Mouse (Mus musculus) T-helper 2 cell (primary cell): Measurements from ENCODE around the gene Fam209.

Experiments
- in situ Hi-C: fragments of 300-600 bp; cut with MboI, MseI; formaldehyde crosslinking; loops from one replicate; pipeline ENCODE4 v1.15.1; 2025; ENCODE audit warnings: high pct_unique_total_duplicates

The Fam209 gene

DNA sequence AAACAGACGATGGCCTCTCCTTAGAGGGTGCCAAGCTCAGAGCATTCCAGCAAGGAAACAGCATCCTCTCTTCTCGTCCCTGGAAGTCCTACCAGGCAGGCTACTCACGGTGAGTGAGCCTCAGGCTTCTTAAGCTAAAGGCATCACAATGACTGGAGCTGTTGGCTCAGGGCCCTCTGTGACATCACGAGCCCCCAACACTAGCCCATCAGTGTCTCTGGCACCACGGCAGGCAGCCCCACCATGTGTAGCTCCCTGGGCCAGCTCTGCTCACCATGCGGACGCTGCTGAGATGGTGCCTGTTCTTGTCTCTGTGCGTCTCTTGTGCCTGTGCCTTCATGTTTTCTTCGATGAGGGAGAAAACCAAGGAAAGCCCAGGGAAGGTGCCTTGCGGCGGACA lies at the start of gene Fam209:
Gene Fam209 (plus strand): TSS at position 203 of the 400 bp plus-strand sequence.
- in situ Hi-C loops, result no loop called here

DNA sequence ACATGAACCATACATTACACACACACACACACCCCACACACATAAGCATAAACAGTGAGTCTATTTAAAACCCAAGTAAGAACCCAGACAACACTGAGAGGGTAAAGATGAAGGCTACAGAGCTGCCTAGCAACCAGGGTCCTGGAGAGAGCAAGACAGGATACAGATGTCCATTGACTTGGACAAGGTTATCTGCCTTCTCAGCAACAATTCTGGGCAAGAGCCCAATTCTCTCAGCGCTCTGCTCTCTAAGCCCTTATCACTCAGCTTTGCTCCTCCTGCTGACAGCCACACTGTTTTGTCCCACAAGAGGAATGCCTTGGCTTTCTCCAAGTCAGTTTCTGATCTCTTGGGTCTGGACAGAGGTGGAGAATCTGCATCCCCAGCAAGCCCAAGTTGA lies 41.7 kb upstream of the Fam209 start:
- in situ Hi-C loops, result loop anchor here (5.0 to 25.0 kb wide), 2 partner anchors 1217 to 1307 kb away; partner anchors contain the start of gene Vapb

DNA sequence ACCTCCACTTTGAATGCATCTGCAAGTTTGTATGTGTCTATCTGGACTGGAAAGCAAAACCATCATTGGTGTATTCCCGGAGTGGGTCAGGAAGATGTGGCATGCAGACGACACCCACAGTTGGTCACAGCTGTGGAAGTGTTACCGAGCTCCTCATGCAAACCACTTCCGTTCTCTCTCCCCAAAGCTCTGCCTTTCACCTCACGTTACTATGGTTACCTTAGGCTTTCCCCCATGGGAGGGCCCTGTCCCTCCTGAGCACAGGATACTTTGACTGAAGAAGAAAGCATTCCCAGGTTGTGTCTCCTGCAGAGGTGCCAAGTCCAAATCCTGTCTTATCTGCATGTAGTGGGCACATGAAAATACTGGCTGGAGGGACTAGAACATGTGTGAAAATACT lies 38.6 kb upstream of the Fam209 start:
- in situ Hi-C loops, result loop anchor here (5.0 to 25.0 kb wide), 2 partner anchors 1214 to 1304 kb away; partner anchors contain the start of gene Vapb

DNA sequence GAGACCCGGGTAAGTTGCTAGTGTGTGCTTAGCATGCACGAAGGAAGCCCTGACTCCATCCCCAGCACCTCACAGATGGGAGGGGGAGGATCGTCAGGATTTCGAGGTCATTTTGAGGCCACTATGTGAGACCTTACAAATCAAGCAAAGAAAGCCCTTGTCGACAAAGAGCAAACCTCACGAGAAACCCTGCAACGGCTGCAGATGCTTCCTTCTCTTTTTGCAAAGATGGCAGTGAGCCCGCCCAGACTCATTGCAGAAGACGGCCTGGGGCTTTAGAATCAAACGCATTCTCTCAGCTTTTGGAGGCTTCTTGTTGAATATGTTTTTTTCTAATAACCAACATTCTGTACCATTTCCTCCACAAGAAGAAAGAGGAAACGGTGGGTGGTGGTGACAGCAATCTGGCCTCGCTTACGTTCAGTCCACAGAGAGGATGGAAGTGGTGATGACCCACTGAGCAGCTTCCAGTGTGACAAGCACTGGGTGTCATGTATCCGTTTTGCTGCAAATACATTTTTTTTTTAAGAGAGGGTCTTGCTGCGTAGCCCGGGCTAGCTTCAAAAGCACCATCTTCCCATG lies 34.9 kb upstream of the Fam209 start:
- in situ Hi-C loops, result loop anchor here (5.0 to 25.0 kb wide), 2 partner anchors 35 to 1300 kb away; partner anchors contain the start of gene Vapb

DNA sequence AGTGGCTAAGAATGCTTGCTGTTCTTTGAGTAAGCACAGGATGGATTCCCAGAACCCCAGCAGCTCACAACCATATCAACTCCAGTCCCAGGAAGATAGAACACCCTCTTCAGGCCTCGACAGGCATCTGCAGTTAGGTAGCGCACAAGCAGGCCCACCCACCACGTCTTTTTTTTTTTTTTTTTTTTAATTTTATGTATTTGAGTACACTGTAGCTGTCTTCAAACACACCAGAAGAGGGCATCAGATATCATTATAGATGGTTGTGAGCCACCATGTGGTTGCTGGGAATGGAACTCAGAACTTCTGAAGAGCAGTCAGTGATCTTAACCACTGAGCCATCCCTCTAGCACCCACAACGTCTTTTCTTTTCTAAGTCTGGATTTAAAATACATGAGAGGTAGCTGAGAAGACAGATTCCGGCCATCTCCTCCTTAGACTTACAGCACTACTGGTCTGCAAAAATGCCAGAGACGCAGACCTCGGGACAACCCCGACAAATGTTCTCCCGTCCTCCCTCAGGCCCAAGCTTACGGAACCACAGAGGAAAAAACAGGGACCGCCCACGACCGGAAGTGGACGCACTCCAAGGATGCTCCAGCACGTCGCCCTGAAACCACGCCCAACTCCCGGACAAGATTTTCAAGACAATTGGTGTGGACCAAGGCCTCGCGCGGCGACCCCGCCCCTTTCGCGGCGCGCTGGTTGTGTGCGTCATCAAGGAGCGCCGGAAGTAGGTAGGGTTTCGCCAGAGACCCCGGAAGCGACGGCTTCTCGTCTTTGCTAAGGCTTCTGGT lies 32.3 kb upstream of the Fam209 start, which contains the start of gene Rtf2:
Gene Rtf2 (plus strand): TSS at position 714 of the 797 bp plus-strand sequence.
- in situ Hi-C loops, result loop anchor here (5.0 to 25.0 kb wide), 2 partner anchors 38 to 1297 kb away; partner anchors contain the start of gene Vapb

DNA sequence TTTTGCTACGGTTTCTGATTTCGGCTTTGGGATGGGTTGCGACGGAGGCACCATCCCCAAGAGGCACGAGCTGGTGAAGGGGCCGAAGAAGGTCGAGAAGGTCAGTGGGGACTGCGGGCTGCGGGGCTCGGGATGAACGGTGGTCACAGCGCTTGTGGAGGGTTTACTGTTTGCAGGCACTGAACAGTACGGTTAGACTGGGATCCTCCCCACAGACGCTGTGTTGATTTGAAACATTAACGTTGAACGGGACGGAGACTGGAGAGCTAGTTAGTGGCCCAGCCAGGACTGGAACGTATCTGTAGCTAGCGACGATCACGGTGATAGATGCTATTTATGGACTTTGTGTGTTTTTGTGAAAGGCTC lies 31.7 kb upstream of the Fam209 start:
- in situ Hi-C loops, result loop anchor here (25.0 kb wide), 1 partner anchor 1297 kb away; the partner anchor contains the start of gene Vapb

DNA sequence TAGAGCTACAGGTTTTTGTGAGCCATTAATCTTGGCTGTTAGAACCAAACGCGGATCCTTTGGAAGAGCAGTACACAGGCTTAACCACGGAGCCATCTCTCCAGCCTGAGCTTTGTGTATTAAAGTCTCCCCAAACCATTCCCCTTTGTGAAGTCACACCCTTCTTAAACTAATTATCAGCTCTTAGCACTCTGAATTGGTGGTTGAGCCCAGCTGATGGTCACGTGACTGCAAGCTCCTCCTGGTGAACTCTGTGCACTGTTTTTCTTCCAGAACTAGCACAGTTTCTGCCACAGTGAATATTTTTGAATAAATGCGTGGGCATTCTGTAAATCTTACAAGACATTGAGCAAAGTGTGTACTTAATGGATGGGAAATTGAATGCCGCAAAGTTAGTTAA lies 31.1 kb upstream of the Fam209 start:
- in situ Hi-C loops, result loop anchor here (25.0 kb wide), 1 partner anchor 1296 kb away; the partner anchor contains the start of gene Vapb

DNA sequence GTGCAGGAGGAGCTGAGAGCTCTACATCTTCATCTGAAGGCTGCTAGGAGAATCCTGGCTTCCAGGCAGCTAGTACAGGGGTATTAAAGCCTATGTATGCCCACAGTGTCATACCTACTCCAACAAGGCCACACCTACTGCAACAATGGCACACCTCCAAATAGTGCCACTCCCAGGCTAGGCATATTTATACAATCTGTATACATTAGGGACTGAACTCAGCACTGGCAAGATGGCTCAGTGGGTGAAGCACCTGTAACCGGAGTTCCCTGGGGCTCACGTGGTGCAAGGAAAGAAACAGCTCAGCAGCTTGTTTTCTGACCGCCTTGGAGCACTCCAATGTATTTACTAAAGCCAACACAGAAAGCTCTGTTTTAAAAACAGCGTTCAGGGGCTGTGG lies 26.7 kb upstream of the Fam209 start:
- in situ Hi-C loops, result loop anchor here (5.0 to 25.0 kb wide), 2 partner anchors 63 to 1292 kb away; partner anchors contain the start of gene Vapb

DNA sequence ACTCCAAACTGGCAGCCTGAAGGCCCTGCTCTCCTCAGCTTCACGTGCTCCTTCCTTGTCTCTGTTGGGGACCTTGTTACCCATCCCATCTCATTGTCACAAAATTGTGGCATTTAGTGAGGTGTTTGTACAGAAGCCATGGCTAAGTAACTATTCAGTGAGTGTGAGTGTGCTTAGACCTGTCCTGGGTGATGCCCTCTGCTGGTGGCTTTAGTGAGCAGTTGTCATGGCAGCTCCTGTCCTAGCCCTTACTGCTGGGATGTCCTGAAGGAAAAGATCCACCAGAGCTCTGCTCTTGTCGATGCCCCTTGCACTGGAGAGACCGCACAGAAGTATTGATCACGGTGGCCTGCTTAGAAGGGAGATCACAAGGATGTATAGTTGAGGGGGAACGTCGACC lies 25.0 kb upstream of the Fam209 start:
- in situ Hi-C loops, result loop anchor here (5.0 to 25.0 kb wide), 2 partner anchors 65 to 1290 kb away; partner anchors contain the start of gene Vapb

DNA sequence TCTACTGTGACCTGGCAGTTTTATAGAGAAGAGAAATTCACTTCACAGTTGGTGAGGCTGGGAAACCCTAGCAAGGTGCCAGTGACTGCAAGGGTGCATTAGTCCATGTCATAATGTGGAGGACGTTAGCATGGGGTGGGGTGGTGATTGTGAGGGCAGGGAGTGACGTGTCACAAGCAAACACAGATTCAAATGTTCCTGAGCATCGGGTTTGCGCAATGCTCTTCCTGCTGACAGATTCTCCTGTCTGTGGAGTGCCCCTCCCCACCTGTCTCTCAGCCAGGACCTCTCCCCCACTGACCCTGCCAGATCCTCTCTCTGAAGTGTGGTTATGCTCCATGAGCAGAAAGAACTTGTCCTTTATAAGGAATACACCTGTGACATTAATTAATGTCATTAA lies 24.0 kb upstream of the Fam209 start:
- in situ Hi-C loops, result loop anchor here (5.0 to 25.0 kb wide), 2 partner anchors 66 to 1289 kb away; partner anchors contain the start of gene Vapb

DNA sequence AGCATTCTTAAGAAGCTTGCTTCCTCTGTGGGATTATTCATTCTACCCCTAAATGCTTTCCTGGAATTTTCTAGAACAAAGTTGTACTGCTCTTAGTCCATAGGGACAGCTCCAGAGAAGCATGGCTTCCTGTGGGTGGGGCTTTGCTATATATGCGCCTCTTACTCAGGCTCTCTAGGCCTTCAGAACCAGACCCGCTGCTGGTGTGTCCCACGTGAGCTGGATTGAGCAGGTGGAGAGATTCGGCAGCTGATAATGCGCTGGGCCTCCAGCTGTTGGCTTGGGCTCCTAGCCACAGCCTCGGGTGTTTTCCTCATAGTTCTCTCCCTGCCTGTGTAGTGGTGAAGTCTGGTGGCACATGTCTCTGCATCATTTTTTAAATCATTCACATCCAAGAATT lies 21.7 kb upstream of the Fam209 start:
- in situ Hi-C loops, result no loop called here

DNA sequence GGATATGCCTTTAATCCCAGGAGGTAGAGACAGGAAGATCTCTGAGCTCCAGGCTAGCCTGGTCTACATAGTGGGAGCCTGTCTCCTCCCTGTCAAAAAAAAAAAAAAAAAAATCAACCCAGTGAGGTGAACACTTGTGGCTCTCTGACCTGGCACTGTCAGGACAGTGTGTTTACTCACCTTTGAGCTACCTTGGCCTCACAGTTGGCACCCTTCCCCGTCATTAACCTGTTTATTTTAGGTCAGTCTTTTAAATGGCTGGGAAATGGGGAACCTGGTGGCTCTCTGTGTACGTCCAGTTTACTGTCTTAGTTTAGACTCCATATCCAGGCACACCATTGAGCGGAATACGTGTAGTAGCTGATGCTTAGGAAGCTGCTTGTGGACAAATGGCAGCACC lies 20.3 kb upstream of the Fam209 start:
- in situ Hi-C loops, result no loop called here

DNA sequence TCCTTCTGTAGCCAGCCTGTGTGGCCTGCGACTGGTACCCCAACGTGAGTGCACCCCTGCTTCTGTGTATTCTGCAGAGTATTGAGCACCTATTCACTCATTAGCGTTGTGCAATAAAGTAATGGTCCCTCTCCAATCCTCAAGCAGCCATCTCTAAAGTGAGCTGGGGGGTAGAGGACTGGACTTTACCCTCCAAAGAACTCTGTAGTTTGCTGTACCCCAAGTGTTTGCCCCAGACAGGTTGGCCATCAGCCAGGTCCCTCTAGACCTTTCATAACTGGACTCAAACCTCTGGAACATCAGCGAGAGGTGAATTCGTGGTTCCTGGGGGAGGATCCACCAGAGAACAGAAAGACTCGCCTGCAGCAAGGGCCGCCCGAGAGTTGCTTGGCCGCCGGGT lies 19.9 kb upstream of the Fam209 start:
- in situ Hi-C loops, result no loop called here

DNA sequence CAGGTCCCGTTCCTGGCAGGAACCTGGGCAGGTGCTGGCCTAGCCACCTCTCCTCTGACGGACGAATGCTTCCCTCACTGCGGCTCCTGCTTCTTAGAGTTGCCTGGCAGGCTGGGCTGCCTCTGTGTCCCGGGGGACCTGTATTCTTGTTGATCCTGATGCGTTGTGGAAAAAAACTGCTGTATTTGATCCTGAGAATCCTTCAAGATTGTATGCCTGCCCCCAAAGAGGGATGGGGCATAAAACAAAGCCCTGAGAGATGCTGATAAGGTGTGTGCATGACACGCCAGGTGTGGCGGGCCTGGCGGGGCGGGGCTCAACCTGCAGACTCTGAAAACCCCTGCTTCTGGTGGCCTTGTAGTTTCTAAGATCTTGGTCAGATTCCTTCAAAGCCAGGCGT lies 13.8 kb upstream of the Fam209 start, which contains the start of gene Gcnt7:
Gene Gcnt7 (minus strand): TSS at position 101 of the 400 bp plus-strand sequence.
- in situ Hi-C loops, result no loop called here

DNA sequence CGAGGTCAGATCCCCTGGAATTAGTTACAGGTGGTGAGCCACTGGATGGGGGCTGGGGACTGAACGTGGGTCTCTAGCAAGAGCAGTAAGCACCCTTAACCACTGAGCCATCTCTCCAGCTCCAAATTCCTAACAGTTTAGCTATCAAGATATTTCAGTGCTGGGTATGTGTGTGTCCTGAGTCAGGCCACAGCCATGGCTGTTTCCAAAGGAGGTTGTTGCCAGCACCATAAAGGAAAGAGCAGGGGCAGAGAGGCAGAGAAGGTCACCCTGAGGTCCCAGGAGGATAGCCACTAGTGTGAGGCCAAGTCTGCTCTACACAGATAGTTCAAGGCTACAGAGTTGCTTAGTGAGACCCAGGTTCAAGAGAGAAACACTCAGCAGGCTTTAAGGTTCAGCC lies 11.7 kb upstream of the Fam209 start:
- in situ Hi-C loops, result no loop called here

DNA sequence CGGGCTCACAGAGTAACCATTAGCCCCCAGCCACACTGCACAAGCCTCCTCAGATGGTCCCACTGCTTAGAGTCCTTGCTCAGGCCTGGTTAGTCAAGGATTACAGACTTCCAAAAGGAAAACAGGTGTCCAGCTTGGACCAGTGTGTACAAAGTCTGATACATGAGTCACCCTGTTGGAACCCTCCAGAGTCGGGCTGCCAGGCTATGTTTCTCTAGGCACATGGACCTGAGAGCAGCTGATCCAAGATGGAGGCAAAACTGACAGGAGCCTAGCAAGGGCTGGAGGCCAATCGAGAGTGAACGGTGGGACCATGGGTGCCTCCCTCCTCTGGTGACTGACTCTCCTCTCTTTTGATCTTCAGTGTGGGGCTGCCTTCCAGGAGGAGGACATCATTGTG lies 9.5 kb upstream of the Fam209 start:
- in situ Hi-C loops, result no loop called here

DNA sequence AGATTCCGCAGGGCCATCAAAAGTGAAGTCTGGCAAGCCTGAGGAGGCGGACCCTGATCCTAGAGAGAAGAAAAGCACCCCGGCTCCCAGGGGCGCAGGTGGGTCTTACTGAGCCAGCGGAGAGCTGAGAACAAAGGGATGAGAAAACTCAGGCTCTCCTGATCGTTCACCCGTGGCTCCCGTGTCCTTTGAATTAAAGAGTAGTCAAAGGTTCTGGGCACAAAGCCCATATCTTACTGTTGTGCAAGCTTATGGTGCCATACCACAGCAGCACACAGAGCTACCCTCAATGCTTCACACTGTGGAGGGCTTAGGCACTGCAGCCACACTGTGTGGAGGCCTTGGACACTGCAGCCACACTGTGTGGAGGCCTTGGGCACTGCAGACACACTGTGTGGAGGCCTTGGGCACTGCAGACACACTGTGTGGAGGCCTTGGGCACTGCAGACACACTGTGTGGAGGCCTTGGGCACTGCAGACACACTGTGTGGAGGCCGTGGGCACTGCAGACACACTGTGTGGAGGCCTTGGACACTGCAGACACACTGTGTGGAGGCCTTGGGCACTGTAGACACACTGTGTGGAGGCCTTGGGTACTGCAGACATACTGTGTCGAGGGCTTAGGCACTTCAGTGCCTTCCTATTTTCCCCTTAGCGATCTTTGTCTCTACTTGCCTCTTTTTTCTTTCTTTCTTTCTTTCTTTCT lies 5.7 kb upstream of the Fam209 start:
- in situ Hi-C loops, result no loop called here

DNA sequence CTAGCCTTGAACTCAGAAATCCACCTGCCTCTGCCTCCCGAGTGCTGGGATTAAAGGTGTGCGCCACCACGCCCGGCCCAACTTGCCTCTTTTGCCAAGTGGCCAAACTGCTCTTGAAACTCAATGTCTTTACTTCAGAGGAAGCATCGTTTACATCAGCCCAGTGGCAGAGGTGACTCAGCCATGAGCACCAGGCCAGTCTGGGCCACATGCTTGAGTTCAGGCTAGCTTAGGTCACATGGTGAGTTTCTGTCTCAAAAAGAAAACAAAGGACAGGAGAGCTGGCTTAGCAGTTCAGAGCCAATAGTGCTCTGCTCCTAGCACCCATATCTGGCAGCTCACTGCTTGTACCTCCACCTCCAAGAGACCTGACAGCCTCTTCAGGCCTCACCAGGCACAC lies 5.1 kb upstream of the Fam209 start:
- in situ Hi-C loops, result no loop called here

DNA sequence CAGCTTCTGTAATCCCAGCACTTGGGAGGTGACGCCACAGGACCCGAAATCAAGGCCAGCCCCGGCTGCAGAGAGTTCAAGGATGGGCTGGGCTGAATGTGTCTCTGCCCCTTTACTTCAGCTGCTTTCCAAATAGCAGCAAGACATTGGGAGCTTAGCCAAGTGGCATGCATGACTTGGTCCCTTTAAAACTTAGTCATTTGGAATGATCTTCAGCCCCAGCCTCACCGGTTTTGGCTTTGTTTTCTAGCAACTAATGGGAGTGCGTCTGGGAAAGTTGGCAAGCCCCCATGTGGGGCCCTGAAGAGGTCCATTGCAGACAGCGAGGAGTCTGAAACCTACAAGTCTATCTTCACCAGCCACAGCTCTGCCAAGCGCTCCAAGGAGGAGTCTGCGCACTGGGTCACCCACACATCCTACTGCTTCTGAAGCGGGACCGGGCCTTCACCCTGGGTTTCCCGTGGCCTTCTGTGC lies 3.9 kb upstream of the Fam209 start:
- in situ Hi-C loops, result no loop called here

DNA sequence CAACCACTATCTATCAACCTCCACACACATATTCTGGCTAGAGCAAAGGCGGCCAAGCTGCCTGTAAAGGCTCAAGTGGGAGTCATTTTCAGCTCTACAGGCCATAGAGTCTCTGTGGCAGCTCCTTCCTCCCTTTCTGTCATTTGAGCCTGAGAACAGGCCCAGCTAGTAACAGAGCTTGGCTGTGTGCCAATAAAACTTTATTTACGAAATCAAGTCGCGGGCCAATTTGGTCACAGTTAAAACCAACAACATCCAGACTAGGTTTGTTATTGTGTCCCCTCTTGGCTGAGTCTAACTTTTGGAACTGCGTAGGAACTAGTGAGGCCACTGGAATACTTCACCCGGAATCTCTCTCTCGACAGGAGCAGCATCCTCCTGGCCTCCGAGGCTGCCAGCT lies 1.3 kb downstream of the Fam209 start:
- in situ Hi-C loops, result no loop called here

DNA sequence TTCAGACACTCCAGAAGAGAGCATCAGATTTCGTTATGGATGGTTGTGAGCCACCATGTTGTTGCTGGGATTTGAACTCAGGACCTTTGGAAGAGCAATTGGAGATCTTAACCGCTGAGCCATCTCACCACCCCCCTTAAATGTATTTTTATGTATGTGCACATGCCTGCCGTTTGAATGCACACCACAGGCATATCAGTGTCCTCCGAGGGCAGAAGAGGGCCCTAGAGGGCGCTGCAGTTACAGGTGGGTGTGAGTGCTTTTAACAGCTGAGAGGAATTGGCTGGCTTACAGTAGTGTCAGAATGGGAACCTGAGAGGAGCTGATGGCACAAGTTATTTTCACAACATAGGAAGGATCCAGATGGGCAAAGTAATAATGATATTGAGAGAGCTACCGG lies 2.6 kb downstream of the Fam209 start:
- in situ Hi-C loops, result no loop called here
